Mouse (Mus musculus): ENCODE data around the gene Arhgef3. TPM values are rescaled to one million over a fixed set of nuclear protein-coding genes. Genes with fewer than 3 reads are reported as not detected.

The Arhgef3 gene
- polyA plus RNA-seq, 1 experiment from 2014 or later = 37.3 TPM

DNA sequence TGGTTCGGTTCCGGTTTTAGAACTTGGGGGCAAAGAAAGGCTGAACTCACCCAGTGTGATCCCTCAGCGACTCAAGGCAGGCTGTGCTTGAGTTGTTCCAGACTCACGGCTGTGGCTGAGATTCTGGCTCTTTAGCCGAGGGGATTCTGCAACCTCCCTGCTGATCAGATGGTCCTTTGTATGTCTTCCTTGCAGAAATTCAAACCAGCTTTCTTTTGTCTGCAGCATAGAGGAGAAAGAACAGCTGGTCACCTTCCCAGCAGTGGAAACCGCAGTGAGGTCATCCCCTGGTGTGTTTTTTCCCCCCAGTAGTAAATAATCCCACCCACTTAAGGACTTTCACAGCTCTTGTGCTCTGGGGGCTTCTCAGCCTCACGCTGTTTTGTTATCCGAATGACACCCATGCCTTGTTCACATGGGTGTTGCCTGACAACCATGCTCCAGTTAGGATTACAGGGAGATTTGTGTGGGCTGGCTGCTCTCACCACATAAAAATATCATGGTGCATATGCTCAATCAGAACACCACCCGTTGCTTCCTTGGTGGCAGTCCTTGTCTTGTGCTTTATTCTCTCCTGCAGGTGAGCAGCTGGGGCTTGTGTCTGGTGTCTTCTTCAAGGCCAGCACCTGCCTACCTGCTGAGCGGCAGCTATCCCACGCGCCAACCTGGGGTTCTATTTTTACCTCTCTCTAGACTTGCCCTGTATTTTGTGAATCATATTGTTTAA lies 8.8 kb upstream of the Arhgef3 start:
- Histone ChIP-seq H3K9ac (replicated peaks; ENCODE audit: low read depth) (no peak overlapping the region), H3K4me2 (replicated peaks; ENCODE audit: low read depth, low read length) (no peak overlapping the region), H3K9me3 (ENCODE audit: low read length) (no peaks in the 10 kb centered on the region), H3K27me3 (replicated peaks; ENCODE audit: insufficient read depth, low read length) (no peaks in the 10 kb centered on the region), H3K4me3 (ENCODE audit: low read depth, low read length) (no peak overlapping the region), H3K4me1 (ENCODE audit: insufficient read depth, low read depth, low read length) (no peaks in the 10 kb centered on the region; the same call in 1 of the 2 replicates), H3K27ac (ENCODE audit: low read length) (no peak overlapping the region), H3K36me3 (ENCODE audit: insufficient read depth, low read length) (no peaks in the 10 kb centered on the region)
- DNase-seq (ENCODE audit: low spot score) (peak; percentile 52), ATAC-seq (peak; percentile 52)
- TF ChIP-seq EP300 (IDR thresholded peaks at IDR 0.05) = no peak
- TF ChIP-seq CTCF (IDR thresholded peaks at IDR 0.05) = no peak
- WGBS = 75% methylated on average over 12 of the region's 12 CpGs

DNA sequence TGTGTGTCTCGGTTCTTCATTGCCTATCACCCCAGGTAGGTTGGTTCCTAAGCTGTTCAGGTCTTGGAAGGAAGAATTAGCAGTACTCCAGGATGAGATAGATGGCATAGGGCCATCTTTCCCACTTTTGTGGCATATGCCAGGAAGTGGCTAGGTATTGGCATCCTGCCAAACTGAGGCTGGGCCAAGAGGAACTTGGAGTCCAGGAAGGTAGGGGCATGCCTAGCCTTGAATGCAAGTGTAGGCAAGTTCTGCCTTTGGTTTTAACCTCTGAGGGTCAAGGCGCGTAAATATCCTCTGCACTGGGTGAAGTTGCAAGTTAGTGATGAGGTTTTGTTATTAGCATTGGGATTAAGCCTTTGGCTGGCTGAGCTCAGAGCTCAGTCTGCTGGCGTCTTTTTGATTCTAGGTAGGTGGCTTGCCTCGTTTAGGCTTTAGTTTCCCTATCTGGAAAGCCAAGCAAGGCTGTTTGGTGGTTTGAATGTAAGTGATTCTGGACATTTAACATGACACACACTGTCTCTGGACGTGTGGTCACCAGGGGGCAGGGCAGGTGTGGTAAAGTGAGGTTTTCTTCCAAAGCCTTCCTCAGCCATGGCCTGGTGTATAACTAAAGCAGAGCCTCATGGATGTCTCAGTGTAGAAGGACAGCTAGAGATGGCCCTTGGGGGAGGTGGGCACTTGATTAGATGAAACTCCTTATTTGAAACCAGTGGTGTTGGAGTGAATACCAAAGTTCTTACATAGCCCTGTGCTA lies 5.8 kb upstream of the Arhgef3 start:
- no peaks in the 10 kb centered on the region for H3K9me3 ChIP-seq (ENCODE audit: low read length)
- ATAC-seq (peak; percentile 50; the same call in 1 of the 2 replicates), DNase-seq (ENCODE audit: low spot score) (peak; percentile 26)
- no peaks in the 10 kb centered on the region for H3K27me3 ChIP-seq (replicated peaks; ENCODE audit: insufficient read depth, low read length)
- no peak overlapping the region for H3K9ac ChIP-seq (replicated peaks; ENCODE audit: low read depth)
- H3K27ac ChIP-seq (ENCODE audit: low read length) = no peak overlapping the region
- H3K36me3 ChIP-seq (ENCODE audit: insufficient read depth, low read length) = no peaks in the 10 kb centered on the region
- TF ChIP-seq CTCF (IDR thresholded peaks at IDR 0.05) (peak; percentile 62), EP300 (IDR thresholded peaks at IDR 0.05) (no peak)
- WGBS = 59% methylated on average over 6 of the region's 6 CpGs
- no peak overlapping the region for H3K4me2 ChIP-seq (replicated peaks; ENCODE audit: low read depth, low read length)
- H3K4me3 ChIP-seq (ENCODE audit: low read depth, low read length) = no peak overlapping the region
- no peaks in the 10 kb centered on the region; the same call in 1 of the 2 replicates for H3K4me1 ChIP-seq (ENCODE audit: insufficient read depth, low read depth, low read length)

DNA sequence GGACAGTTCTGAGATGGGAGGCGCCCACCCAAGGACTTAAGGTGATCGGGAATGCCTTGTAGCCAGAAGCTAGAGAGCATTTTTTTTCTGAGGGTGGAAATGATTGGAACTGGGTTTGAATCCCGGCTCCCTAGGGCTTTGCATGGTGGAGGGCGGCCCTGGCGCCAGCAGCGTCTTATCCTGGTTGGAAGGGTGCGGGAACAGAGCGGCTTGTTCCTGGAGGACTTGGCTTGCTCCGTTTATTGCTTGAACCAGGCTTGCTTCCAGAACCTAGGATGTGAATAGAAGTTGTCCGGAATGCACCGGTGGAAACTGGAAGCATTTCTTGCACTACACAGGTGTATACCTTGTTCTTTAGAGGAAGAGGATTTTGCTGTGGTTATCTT lies 569 bp downstream of the Arhgef3 start:
- 13% methylated on average over 11 of the region's 11 CpGs for WGBS
- Histone ChIP-seq H3K4me3 (ENCODE audit: low read depth, low read length) (peak overlapping the region; percentile 57), H3K27me3 (replicated peaks; ENCODE audit: insufficient read depth, low read length) (0 out of 2 replicates have a peak, but pooled peaks cover 4% of the 10 kb centered on the region), H3K9ac (replicated peaks; ENCODE audit: low read depth) (no peak overlapping the region; the same call in 1 of the 2 replicates), H3K36me3 (ENCODE audit: insufficient read depth, low read length) (no peaks in the 10 kb centered on the region), H3K27ac (ENCODE audit: low read length) (no peak overlapping the region), H3K4me2 (replicated peaks; ENCODE audit: low read depth, low read length) (peak overlapping the region; percentile 92), H3K9me3 (ENCODE audit: low read length) (no peaks in the 10 kb centered on the region), H3K4me1 (ENCODE audit: insufficient read depth, low read depth, low read length) (peaks cover 2% of the 10 kb centered on the region; the same call in 1 of the 2 replicates)
- DNase-seq (ENCODE audit: low spot score) (peak; percentile 26), ATAC-seq (no peak)
- TF ChIP-seq EP300 (IDR thresholded peaks at IDR 0.05) (no peak), CTCF (IDR thresholded peaks at IDR 0.05) (no peak)

DNA sequence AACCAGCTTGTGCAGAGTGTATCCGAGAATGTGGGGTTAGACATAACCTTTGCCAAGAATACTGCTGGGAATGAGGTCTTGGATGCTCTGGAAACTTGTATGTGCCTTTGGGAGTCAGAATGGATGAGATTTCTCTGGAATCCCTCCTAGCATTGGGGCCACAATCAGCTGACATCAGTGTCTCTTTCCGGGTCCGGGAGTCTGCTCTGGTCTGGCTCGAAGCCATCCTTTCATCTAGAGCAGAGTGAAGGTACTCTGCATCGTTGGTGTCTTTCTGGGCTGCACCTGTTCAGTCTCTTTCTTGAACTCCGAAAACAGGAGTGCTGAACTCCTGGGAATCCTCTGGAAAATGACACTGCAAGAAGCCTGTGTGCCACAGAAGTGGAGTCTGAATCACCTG lies 1.3 kb downstream of the Arhgef3 start:
- Histone ChIP-seq H3K36me3 (ENCODE audit: insufficient read depth, low read length) (no peaks in the 10 kb centered on the region), H3K4me3 (ENCODE audit: low read depth, low read length) (no peak overlapping the region), H3K27me3 (replicated peaks; ENCODE audit: insufficient read depth, low read length) (0 out of 2 replicates have a peak, but pooled peaks cover 4% of the 10 kb centered on the region), H3K27ac (ENCODE audit: low read length) (no peak overlapping the region), H3K9me3 (ENCODE audit: low read length) (no peaks in the 10 kb centered on the region), H3K9ac (replicated peaks; ENCODE audit: low read depth) (no peak overlapping the region), H3K4me2 (replicated peaks; ENCODE audit: low read depth, low read length) (peak overlapping the region; percentile 92), H3K4me1 (ENCODE audit: insufficient read depth, low read depth, low read length) (peaks cover 2% of the 10 kb centered on the region; the same call in 1 of the 2 replicates)
- 60% methylated on average over 6 of the region's 6 CpGs for WGBS
- no peak for DNase-seq (ENCODE audit: low spot score)
- TF ChIP-seq CTCF (IDR thresholded peaks at IDR 0.05) (no peak), EP300 (IDR thresholded peaks at IDR 0.05) (no peak)
- ATAC-seq = no peak

DNA sequence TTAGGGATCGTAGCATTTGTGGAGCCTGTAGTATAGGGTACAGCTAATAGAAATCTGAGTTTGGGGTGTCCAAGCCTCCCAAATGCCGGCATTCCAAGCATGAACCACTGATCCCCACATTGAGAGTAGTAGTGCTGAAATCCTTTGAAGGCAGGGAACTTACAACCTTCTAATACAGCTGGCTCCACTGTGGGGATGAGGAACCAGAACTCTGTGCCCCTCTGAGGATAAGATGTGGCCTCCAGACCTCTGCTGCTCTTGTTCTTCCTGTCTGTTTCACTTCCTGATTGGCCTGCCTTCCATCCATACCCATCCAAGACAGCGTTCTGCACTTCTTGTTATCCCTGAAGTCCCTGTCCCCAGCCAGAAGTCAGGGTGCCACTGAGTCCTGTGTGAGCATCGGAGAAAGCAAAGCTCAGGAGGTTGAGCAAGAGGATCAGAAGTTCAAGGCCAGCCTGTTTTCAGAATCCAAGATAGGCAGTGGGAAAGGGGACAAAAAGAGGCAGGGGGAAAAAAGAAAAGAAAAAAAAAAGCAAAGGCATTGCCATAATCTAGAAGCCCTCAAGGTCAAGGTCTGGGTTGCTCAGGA lies 2.0 kb downstream of the Arhgef3 start:
- Histone ChIP-seq H3K4me2 (replicated peaks; ENCODE audit: low read depth, low read length) (no peak overlapping the region), H3K4me3 (ENCODE audit: low read depth, low read length) (no peak overlapping the region), H3K36me3 (ENCODE audit: insufficient read depth, low read length) (no peaks in the 10 kb centered on the region), H3K9ac (replicated peaks; ENCODE audit: low read depth) (no peak overlapping the region), H3K27me3 (replicated peaks; ENCODE audit: insufficient read depth, low read length) (0 out of 2 replicates have a peak, but pooled peaks cover 4% of the 10 kb centered on the region), H3K27ac (ENCODE audit: low read length) (no peak overlapping the region), H3K4me1 (ENCODE audit: insufficient read depth, low read depth, low read length) (peaks cover 2% of the 10 kb centered on the region; the same call in 1 of the 2 replicates), H3K9me3 (ENCODE audit: low read length) (no peaks in the 10 kb centered on the region)
- no peak for DNase-seq (ENCODE audit: low spot score)
- 67% methylated on average over 4 of the region's 4 CpGs for WGBS
- no peak for TF ChIP-seq EP300 (IDR thresholded peaks at IDR 0.05)
- no peak for ATAC-seq

DNA sequence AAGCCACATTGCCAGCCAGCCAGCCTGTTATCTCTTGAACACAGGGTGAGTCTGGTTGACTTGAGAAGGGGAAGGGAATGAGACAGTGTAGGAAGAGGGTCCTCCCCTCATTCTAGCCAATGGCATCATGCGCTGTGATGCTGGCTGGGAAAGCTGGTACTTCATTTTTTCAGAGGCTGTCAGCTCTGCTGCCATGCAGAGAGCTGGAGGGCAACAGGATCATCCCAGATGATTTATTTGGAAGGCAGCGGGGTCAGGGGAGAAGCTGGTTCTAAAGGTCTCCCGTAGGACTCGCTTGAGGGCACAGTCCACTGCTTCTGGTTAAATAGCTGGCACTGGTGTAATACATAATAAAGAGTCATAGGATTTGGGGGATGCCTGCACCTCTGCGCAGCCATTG lies 3.8 kb downstream of the Arhgef3 start:
- Histone ChIP-seq H3K4me3 (ENCODE audit: low read depth, low read length) (no peak overlapping the region), H3K4me2 (replicated peaks; ENCODE audit: low read depth, low read length) (no peak overlapping the region), H3K27me3 (replicated peaks; ENCODE audit: insufficient read depth, low read length) (0 out of 2 replicates have a peak, but pooled peaks cover 4% of the 10 kb centered on the region), H3K36me3 (ENCODE audit: insufficient read depth, low read length) (no peaks in the 10 kb centered on the region), H3K4me1 (ENCODE audit: insufficient read depth, low read depth, low read length) (peaks cover 2% of the 10 kb centered on the region; the same call in 1 of the 2 replicates), H3K9me3 (ENCODE audit: low read length) (no peaks in the 10 kb centered on the region), H3K27ac (ENCODE audit: low read length) (no peak overlapping the region), H3K9ac (replicated peaks; ENCODE audit: low read depth) (no peak overlapping the region)
- ATAC-seq (no peak), DNase-seq (ENCODE audit: low spot score) (no peak)
- TF ChIP-seq CTCF (IDR thresholded peaks at IDR 0.05) (no peak), EP300 (IDR thresholded peaks at IDR 0.05) (no peak)
- WGBS = 72% methylated on average over 5 of the region's 5 CpGs

All from lung, postnatal 0 days (tissue).